Mouse (Mus musculus): ENCODE data around the gene Hypk. TPM values are rescaled to one million over a fixed set of nuclear protein-coding genes. Genes with fewer than 3 reads are reported as not detected.

Hypk gene
- total and polyA plus RNA-seq, 3 experiments: 17.6 to 79.7 TPM; not detected in 1

DNA sequence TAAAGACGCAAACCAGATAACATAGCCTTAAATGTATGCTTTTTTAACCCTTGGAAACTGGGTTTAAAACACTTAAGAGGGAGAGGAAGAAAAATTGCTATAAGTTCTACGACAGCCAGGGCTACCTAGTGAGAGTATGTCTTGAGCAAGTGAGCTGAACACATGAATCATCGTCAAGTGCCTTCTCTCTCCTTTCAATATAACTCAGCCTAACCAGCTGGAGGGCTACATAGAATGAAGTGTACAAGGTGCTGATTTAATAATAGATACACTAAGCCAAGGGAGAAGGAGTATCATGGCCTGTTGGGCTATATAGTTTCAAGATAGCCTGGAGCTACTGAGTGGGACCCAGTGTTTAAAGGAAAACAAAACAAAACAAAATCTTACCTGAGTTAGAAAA is 34.6 kb upstream of the Hypk start:
- no peak for DNase-seq (ENCODE audit: low read depth, low spot score)
- no peak overlapping the region for H3K9ac ChIP-seq (ENCODE audit: control insufficient read depth, low read depth, low read length, poor library complexity, severe bottlenecking)
- H3K4me3 ChIP-seq (ENCODE audit: control insufficient read depth in 1 of 2, insufficient read depth in 1 of 2, low read depth in 2 of 2, low read length in 2 of 2): no peak overlapping the region
- H3K4me1 ChIP-seq (ENCODE audit: control insufficient read depth in 1 of 2, insufficient read depth in 2 of 2, low read length in 2 of 2): peaks cover 0 to 7% of the 10 kb centered on the region in 2 experiments
- no peaks in the 10 kb centered on the region for H3K27me3 ChIP-seq (ENCODE audit: control insufficient read depth in 1 of 2, insufficient read depth in 2 of 2, low read length in 2 of 2)
- peaks cover 30 to 35% of the 10 kb centered on the region in 2 experiments for H3K36me3 ChIP-seq (ENCODE audit: control insufficient read depth in 1 of 2, insufficient read depth in 2 of 2, low read length in 2 of 2)
- H3K27ac ChIP-seq (ENCODE audit: control insufficient read depth, low read depth, low read length): no peak overlapping the region
- no peaks in the 10 kb centered on the region for H3K9me3 ChIP-seq (replicated peaks; ENCODE audit: insufficient read depth, low read length)
- TF ChIP-seq TAL1 (IDR thresholded peaks at IDR 0.05; ENCODE audit: low read length) (no peak), GABPA (IDR thresholded peaks at IDR 0.05; ENCODE audit: low read depth, low read length) (no peak), USF1 (IDR thresholded peaks at IDR 0.05; ENCODE audit: low read depth, low read length) (no peak), SIN3A (IDR thresholded peaks at IDR 0.05; ENCODE audit: low read length) (no peak), ZNF384 (IDR thresholded peaks at IDR 0.05; ENCODE audit: low read depth, low read length) (no peak)
- peaks cover 52% of the 10 kb centered on the region for H3K79me2 ChIP-seq (ENCODE audit: control insufficient read depth, insufficient read depth, low read length, poor library complexity)

DNA sequence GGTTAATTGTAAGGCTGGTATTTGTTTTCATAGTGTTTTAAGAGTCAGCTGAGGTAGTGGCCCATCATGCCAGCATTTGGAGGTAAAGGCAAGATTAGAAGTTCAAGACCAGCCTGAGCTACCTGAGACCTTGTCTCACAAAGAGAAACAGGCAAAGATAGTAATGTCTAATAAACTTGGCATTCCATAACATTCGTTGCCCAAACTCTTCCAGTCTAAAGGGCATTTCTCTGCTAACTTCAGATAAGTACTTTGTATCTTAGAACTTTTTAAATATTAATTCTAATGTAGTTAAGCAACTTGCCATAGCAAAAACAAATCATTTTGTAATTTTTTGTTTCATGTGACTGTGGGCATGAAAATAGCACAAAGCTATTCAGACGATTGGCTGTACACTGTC is 29.9 kb upstream of the Hypk start:
- no peaks in the 10 kb centered on the region; a peak in 1 of 4 replicates for H3K4me1 ChIP-seq (ENCODE audit: control insufficient read depth in 1 of 2, insufficient read depth in 2 of 2, low read length in 2 of 2)
- no peak overlapping the region for H3K4me3 ChIP-seq (ENCODE audit: control insufficient read depth in 1 of 2, insufficient read depth in 1 of 2, low read depth in 2 of 2, low read length in 2 of 2)
- H3K27me3 ChIP-seq (ENCODE audit: control insufficient read depth in 1 of 2, insufficient read depth in 2 of 2, low read length in 2 of 2): no peaks in the 10 kb centered on the region
- peaks cover 17% of the 10 kb centered on the region for H3K79me2 ChIP-seq (ENCODE audit: control insufficient read depth, insufficient read depth, low read length, poor library complexity)
- no peak overlapping the region for H3K9ac ChIP-seq (ENCODE audit: control insufficient read depth, low read depth, low read length, poor library complexity, severe bottlenecking)
- DNase-seq (ENCODE audit: low read depth, low spot score): no peak
- H3K9me3 ChIP-seq (replicated peaks; ENCODE audit: insufficient read depth, low read length): no peaks in the 10 kb centered on the region
- no peak overlapping the region for H3K27ac ChIP-seq (ENCODE audit: control insufficient read depth, low read depth, low read length)
- TF ChIP-seq GABPA (IDR thresholded peaks at IDR 0.05; ENCODE audit: low read depth, low read length) (no peak), TAL1 (IDR thresholded peaks at IDR 0.05; ENCODE audit: low read length) (no peak), CHD2 (IDR thresholded peaks at IDR 0.05; ENCODE audit: low read length) (no peak), POLR2AphosphoS5 (IDR thresholded peaks at IDR 0.05; ENCODE audit: borderline replicate concordance, low read depth, low read length) (no peak), GATA1 (IDR thresholded peaks at IDR 0.05; ENCODE audit: low read depth, low read length) (no peak), ETS1 (IDR thresholded peaks at IDR 0.05; ENCODE audit: low read depth, low read length) (no peak), MAX (IDR thresholded peaks at IDR 0.05; ENCODE audit: low read length) (no peak), BHLHE40 (IDR thresholded peaks at IDR 0.05; ENCODE audit: borderline replicate concordance, low read depth, low read length) (no peak), SMC3 (IDR thresholded peaks at IDR 0.05; ENCODE audit: low read depth, low read length) (no peak), MYB (IDR thresholded peaks at IDR 0.05; ENCODE audit: low read depth, low read length) (no peak), ZMIZ1 (IDR thresholded peaks at IDR 0.05; ENCODE audit: low read depth, low read length) (no peak), MYC (IDR thresholded peaks at IDR 0.05; ENCODE audit: low read depth, low read length) (no peak), ZKSCAN1 (IDR thresholded peaks at IDR 0.05; ENCODE audit: low read depth, low read length) (no peak), POLR2AphosphoS2 (IDR thresholded peaks at IDR 0.05; ENCODE audit: low read length) (no peak; the same call in 1 of the 2 replicates), ZC3H11A (IDR thresholded peaks at IDR 0.05; ENCODE audit: low read depth, low read length) (no peak), SIN3A (IDR thresholded peaks at IDR 0.05; ENCODE audit: low read length) (no peak), ELF1 (IDR thresholded peaks at IDR 0.05; ENCODE audit: low read depth, low read length) (no peak)
- H3K36me3 ChIP-seq (ENCODE audit: control insufficient read depth in 1 of 2, insufficient read depth in 2 of 2, low read length in 2 of 2): peaks cover 8 to 44% of the 10 kb centered on the region in 2 experiments
